Mouse (Mus musculus) right cerebral cortex, postnatal 10 days (tissue): ENCODE measurements around the gene Eml6.
"Not testable (repeated sequence)": the region's sequence is repeated elsewhere in the genome, so short reads cannot be mapped to it uniquely, and the experiment has no call there.

Source experiments
- DNase-seq, 2 experiments: peaks; one replicate each; pipeline ENCODE4 v3.0.0; 2021; ENCODE audit warnings: low spot score in 2 of 2

Gene Eml6

GRCm38 (mm10) chr11:29790796-29791195, 235.0 kb downstream of the Eml6 start:
- DNase-seq = no peak

GRCm38 (mm10) chr11:29788921-29789638, 236.8 kb downstream of the Eml6 start:
- DNase-seq = peak; percentile 92 to 97

DNA sequence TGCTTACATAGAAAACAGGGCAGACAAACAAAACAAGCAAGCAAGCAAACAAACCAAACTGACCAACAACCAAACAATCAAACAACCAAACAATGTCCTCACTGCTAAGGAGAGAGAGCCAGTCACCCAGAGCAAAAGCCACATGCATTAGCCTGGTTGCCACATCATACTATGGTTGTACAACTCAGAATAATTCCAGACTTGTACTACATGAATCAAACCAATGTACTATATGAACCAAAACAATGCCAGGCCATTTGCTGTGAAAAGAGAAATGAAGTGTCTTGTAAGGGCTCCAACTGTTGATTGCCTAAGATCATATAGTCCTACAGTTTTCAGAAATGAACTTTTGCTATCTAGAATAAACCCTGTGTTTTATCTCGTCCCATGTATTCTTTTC, 237.3 kb downstream of the Eml6 start:
- no peak for DNase-seq

GRCm38 (mm10) chr11:29787473-29787872, 238.4 kb downstream of the Eml6 start:
- DNase-seq = no peak

DNA sequence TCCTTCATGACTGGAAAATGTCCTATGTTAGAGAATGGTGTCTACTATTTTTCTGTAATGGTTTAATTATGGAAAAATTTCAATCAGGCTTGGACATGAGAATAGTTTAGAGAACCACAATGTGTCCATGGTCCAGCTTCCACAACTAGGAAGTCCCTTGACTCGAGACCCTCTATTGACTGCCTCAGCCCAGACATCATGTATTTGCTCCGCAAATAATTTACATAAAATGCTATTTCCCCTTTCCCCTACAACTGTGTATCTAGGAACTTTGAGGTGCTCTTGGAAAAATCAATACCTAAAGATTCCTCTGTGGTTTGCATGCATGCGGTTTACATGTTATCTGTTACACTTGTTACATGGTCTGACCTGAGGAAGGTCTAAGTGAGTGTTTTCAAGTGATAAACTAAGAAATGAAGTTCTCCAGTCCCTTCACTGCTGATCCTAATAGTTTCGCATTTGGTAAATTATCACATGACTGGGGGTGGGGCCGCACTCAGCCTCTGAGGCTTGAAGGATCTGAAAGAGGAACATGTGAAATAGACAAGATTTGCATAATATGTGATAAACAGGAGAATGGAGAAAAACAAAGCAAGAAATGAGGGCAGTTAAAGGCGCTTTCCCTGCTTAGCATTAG, 239.1 kb downstream of the Eml6 start:
- no peak for DNase-seq

DNA sequence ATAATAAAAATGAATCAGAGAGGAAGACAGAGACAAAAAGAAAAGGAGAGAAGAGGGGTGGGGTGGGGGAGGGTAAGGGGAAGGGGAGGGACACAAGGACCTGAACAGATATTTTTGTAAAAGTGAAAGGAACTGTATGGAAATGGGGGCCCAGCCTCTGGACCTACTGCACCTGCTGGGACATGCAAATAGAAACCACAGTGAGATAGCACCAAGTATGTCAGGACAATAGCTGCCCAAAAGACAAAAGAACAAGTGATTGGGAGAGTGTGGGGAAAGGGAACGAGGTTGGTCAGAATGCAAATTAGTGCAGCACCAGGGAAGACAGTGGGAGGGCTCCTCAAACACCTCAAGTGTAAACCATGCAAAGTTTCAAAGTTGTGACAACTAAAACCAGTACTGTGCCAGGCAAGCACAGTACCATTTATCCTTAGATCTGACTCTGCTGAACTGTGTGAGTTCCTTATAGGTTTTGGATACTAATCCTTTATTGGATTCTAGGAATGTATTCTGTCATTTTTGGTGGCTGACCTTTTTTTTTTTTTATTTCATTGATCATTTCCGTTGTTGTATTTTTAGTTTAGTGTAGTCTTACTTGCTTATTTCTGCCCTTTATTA, 246.3 kb downstream of the Eml6 start:
- DNase-seq = no peak

DNA sequence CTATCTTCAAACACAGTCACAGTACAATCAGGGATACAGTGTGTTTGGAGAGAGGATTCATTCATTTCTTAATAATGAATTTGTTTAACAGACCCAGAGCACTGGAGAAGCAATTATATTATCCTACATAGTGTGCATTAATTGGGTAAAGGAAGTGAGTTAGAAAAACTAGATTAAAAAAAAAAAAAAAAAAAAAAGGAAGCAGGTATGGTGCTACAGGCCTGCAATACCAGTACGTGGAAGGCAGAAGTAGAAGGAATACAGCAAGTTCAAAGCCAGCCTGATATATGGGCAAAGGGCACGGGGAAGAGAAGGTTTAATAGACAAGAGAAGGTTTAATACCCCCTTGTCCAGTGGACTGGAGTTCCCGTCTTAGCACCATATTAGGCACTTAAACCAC, 246.9 kb downstream of the Eml6 start:
- no peak for DNase-seq

- DNase-seq = peak; percentile 84 to 88
These were observed 247.9 kb downstream of the Eml6 start for GRCm38 (mm10) chr11:29777964-29778363.

DNA sequence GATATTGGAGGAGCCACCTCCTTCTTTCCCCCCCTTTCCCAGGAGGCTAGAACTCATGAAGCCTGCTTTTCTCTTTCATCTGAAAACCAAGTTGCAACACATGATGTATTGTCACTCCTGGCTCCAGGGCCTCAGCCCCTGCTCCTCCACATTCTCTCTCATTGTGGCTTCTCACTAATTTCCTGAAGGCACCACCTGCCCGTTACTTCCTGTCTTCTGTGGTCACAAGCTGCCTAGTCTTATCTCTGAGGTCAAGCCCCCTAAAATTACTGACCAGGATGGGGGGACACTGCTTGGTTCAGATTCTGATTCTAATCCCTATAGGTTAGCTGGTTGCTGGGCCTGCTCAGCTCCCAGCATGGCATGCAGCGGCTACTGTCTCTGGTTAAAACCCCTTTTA, 251.1 kb downstream of the Eml6 start:
- DNase-seq = no peak

DNA sequence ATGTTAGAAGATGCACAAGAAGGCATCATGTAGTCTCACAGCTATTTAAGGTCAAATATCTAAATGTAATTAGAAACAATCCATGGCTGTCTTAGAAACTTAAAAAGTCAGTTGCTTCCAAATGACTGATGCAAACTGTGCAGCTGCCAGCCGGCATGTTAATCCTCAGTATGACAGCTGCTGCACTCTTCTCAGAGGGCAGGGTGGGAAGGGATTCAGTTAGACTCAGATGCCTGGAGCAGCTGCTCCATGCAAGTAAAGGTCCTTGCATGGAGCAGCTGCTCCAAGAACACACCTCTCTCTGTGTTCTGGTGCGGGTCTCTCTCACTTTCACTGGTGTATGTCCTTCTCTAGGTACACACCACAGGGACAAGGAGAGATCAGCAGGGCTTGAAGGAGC, 251.5 kb downstream of the Eml6 start:
- DNase-seq = peak in 1 of 2 experiments; percentile 57

DNA sequence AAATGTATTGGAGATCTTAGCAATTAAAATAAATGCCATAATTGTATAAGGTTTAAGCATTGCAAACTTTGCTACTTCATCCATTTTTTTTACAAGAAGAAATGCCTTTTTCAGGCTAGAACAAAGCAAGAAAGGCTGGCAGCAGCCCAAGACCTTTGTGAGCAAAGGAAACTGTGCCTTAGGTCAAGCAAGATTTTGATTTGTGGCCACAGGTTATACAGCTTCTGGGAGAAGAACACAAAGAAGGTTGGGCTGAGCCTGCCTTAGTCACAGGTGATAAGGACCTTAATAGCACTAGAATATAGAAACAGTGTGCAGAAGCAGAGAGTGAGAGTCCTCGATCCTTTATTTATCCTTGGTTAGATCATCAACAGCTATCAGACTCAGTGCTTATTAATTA, 253.6 kb downstream of the Eml6 start:
- DNase-seq = no peak

- DNase-seq = no peak
These were observed 255.0 kb downstream of the Eml6 start for GRCm38 (mm10) chr11:29770666-29771400.

DNA sequence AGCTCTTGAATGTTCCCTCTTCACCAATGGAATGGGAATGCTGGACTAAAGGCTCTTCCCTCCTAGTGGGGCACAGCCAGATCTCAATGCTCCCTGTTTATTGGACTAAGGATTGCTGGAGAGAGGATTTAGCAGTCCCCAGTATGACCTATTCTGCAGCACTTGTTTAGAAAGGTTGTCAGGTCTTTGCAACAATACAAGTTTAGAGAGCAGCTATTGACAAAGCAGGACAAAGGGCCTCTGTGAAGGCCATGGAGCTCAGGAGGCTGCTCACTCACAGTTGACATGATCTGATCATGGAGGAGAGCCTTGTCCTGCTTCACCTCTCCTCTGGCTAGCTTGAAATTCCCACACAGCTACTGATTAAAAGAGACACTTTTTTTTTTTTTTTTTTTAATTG, 257.3 kb downstream of the Eml6 start:
- DNase-seq = no peak

- DNase-seq = peak in 1 of 2 experiments; percentile 69
These were observed 259.4 kb downstream of the Eml6 start for GRCm38 (mm10) chr11:29766313-29766982.

GRCm38 (mm10) chr11:29765063-29765462, 260.8 kb downstream of the Eml6 start:
- no peak for DNase-seq

DNA sequence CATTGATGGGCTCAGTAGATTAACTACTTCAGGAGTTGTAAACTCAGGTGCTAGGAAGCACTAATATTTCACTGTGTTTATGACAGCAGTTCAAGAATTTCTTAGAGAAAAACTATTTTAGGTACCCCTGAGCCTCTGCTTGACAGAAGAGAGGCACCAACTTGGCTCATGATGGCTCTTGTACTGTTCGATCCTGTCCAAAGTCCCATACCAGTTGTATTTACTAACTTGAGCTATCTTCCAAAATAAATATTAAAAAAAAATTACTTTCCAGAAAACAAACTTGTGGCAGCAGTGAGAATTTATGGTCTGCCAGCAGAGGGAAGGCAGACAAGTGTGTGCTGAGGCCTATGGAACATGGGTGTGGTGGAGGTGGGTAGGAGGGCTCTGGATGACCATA, 263.1 kb downstream of the Eml6 start:
- DNase-seq = no peak

DNA sequence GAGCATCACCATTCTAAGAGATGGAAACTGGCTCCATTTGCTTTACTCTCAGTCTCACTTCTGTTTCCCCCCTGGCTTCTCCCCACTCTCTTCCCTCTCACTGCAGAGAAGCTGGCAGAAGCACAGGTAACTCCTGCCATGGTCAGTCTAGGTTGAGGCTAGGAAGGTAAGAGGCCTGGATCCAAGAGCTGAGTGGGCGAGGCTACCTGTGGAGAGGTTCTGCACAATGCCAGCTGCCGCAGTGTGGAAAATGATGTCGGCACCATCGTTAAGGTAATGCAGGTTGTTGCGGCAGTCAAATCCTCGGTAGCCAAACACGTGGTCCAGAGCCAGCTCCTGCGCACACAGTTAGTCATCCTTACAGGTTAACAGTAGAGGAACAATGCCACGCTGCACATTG, 264.4 kb downstream of the Eml6 start:
- no peak for DNase-seq

DNA sequence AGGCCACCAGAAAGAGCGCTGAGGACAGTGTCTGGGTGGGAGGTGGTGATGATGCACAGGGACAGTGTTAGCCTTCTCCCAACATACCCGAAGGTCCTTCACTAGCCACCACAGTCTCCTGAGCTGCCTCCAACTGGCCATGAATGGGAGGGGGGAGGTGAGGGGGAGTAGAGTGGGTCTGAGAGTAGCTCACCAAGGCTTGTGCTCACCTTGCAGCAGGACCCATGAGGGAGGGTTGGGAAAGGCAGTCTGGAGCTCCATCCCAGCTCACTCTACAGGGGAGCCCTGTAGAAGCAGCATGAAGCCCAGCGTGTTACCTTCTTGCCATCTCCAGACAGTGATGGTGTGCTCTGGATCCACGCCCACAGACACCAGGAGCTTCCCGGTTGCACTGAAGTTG, 267.2 kb downstream of the Eml6 start:
- DNase-seq = no peak

DNA sequence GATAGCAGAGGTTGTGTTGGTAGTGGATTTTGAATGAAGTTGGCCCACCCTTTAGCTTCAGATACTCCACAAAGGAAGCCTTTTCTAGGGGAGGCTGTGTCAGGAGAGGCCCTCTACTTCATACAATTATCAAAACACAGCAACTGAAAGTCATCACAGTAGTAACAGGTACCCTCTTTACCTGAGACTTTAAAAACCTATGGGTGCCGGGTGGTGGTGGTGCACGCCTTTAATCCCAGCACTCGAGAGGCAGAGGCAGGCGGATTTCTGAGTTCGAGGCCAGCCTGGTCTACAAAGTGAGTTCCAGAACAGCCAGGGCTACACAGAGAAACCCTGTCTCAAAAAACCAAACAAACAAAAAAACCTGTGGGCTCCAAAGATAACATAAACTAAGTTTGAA, 269.8 kb downstream of the Eml6 start:
- DNase-seq = not testable (repeated sequence)

DNA sequence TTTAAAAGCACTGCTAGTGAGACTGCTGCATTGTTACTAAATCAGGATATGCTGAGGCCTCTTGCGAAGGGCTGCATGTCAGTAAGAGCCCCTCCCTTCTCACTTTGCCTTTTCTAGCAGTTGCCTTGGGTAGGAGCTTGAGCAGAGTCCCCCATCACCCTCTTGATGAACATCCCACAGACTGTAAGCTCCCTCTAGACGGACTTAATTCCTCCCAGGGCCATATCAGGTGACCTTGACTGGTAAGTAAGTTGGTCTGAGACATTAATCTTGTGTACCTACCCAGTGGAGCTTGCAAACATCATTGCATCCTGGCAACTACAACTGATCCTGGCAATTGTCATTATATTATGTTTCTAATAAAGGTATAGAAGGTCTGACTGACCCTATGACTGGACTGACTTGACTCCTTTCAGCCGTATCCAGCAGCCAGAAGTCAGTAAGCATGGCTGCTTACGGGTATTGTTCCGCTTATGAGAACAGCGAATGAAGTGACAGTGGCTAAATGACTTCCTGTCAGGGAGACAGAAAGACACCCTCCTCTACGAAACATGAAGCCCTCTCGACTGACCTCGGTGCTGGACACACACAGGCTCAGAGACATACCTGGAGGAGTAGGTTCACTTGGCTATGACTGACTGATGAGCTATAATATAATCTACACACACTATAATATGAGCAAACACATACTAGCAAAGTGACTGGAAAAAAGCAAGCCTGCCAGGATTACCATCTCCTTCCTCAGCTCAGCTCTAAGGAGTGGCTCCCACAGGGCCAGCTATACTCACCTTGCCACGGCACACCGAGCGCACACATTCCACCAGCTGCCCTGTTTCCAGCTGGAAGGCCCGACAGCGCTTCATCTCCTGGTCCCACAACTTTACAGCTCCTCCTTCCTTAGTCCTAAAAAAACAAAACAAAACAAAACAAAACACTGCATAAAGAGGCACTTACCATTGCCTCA, 273.9 kb downstream of the Eml6 start:
- DNase-seq = no peak

GRCm38 (mm10) chr11:29751013-29751412, 274.8 kb downstream of the Eml6 start:
- DNase-seq = no peak
